Mouse (Mus musculus): Measurements from ENCODE around the gene Utrn. TPM values are rescaled to one million over a fixed set of nuclear protein-coding genes. Genes with fewer than 3 reads are reported as not detected.
A peak's percentile ranks its signal among the peaks of the same experiment; 100 is the strongest.

The Utrn gene
- polyA plus RNA-seq, 1 experiment from 2014 or later, result 88.4 TPM

DNA sequence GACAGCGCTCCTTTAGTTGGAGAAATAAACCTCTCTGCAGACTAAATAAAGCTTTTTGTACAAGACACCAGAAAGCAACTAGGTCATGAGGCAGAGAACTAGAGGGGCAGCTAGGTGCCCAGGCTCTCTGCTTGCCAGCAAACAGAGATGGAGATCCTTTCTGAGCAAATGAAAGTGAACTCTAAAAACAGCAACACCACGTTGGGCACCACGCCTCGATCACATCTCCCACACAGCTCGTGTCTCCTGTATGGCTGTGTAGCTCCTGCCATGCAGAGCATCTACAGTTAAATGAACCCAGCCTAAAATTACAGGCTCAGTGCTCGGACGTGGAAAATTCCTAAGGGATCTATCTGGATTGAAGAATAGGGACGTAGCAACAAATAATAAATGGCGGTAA, 61.5 kb downstream of the Utrn start:
- Histone ChIP-seq H3K4me1 (ENCODE audit: insufficient read depth, low read depth, low read length) (0 out of 2 replicates have a peak, but pooled peaks cover 3% of the 10 kb centered on the region), H3K4me3 (ENCODE audit: low read depth, low read length) (no peak overlapping the region)

DNA sequence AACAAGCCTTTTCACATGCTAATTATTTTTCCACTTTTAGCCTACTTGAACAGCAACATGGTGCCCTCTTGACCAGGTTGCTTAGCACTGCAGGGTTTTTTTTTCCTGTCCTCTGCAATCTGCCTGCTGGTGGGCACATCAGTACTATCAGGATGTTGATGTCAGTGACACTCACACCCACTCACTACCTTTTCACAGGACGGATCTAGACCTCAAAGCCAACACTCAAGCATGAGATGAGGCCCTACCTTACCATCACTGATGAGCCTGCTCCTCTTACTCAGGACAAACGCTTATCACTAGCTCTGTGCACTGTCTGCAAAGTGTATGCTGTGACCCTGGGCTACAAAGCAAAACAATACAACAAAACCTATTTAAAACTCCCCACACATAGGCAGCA, 63.3 kb downstream of the Utrn start:
- TF ChIP-seq EP300 (IDR thresholded peaks at IDR 0.05) (no peak), CTCF (IDR thresholded peaks at IDR 0.05) (no peak)
- no peak overlapping the region for H3K27ac ChIP-seq (ENCODE audit: low read length)
- no peak overlapping the region for H3K4me2 ChIP-seq (replicated peaks; ENCODE audit: low read depth, low read length)
- H3K27me3 ChIP-seq (replicated peaks; ENCODE audit: insufficient read depth, low read length), result no peaks in the 10 kb centered on the region
- H3K4me1 ChIP-seq (ENCODE audit: insufficient read depth, low read depth, low read length), result 0 out of 2 replicates have a peak, but pooled peaks cover 3% of the 10 kb centered on the region
- H3K9me3 ChIP-seq (ENCODE audit: low read length), result no peaks in the 10 kb centered on the region
- ATAC-seq (no peak), DNase-seq (ENCODE audit: low spot score) (no peak)
- WGBS, result 68% methylated on average over 2 of the region's 2 CpGs
- no peaks in the 10 kb centered on the region for H3K36me3 ChIP-seq (ENCODE audit: insufficient read depth, low read length)
- H3K4me3 ChIP-seq (ENCODE audit: low read depth, low read length), result no peak overlapping the region
- no peak overlapping the region for H3K9ac ChIP-seq (replicated peaks; ENCODE audit: low read depth)

More for the DNA sequence above, 61.5 kb downstream of the Utrn start:
- H3K27ac ChIP-seq (ENCODE audit: low read length), result no peak overlapping the region
- no peak for ATAC-seq
- TF ChIP-seq CTCF (IDR thresholded peaks at IDR 0.05), result no peak
- TF ChIP-seq EP300 (IDR thresholded peaks at IDR 0.05), result no peak
- WGBS, result 70% methylated on average over 9 of the region's 9 CpGs
- H3K27me3 ChIP-seq (replicated peaks; ENCODE audit: insufficient read depth, low read length), result no peaks in the 10 kb centered on the region
- no peak overlapping the region for H3K4me2 ChIP-seq (replicated peaks; ENCODE audit: low read depth, low read length)
- no peaks in the 10 kb centered on the region for H3K36me3 ChIP-seq (ENCODE audit: insufficient read depth, low read length)
- no peak for DNase-seq (ENCODE audit: low spot score)
- H3K9ac ChIP-seq (replicated peaks; ENCODE audit: low read depth), result no peak overlapping the region
- H3K9me3 ChIP-seq (ENCODE audit: low read length), result no peaks in the 10 kb centered on the region

DNA sequence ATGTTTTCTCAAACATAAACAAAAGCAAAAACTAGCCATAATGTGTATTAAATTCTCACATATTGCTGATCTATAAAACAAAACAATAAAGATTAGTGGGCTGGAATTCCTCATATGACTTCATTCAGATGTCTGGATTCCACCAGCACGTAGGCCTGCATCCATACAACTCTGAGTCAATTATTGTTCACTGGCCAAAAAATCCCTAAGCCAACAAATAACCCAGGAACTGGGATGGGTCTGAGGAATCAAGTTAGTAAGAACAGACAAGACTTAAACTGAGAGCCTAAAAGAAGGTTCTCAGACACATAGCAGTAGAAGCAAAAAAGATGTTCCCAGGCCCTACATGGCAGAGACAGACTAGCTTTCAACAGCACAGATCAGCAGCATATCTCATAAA, 65.2 kb downstream of the Utrn start:
- Histone ChIP-seq H3K4me3 (ENCODE audit: low read depth, low read length) (no peak overlapping the region), H3K36me3 (ENCODE audit: insufficient read depth, low read length) (no peaks in the 10 kb centered on the region), H3K4me2 (replicated peaks; ENCODE audit: low read depth, low read length) (no peak overlapping the region), H3K27ac (ENCODE audit: low read length) (no peak overlapping the region), H3K4me1 (ENCODE audit: insufficient read depth, low read depth, low read length) (no peaks in the 10 kb centered on the region), H3K27me3 (replicated peaks; ENCODE audit: insufficient read depth, low read length) (no peaks in the 10 kb centered on the region), H3K9ac (replicated peaks; ENCODE audit: low read depth) (no peak overlapping the region), H3K9me3 (ENCODE audit: low read length) (no peaks in the 10 kb centered on the region)
- DNase-seq (ENCODE audit: low spot score) (no peak), ATAC-seq (no peak)
- 40% methylated on average over 1 of the region's 1 CpGs for WGBS
- TF ChIP-seq EP300 (IDR thresholded peaks at IDR 0.05), result no peak
- TF ChIP-seq CTCF (IDR thresholded peaks at IDR 0.05), result no peak

DNA sequence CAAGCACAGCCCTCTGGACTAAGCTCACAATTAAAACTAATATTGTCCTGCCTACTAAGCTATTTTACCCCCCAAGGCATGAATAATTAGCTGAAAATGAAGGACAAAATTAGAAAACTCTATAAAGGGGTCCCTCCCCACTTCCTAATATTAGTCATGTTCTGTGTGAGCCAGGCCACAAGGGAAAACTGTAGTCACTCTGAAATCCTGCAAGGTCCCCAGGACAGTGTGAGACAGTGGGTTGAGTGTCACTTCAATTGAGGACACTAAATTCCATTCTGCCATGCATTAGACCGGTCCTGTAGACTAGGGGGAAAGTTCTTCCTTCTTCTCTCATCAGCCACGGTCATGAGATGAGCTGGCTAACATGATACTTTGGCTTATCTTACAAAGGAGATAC, 69.7 kb downstream of the Utrn start:
- Histone ChIP-seq H3K4me3 (ENCODE audit: low read depth, low read length) (no peak overlapping the region), H3K4me1 (ENCODE audit: insufficient read depth, low read depth, low read length) (no peaks in the 10 kb centered on the region), H3K4me2 (replicated peaks; ENCODE audit: low read depth, low read length) (no peak overlapping the region), H3K9ac (replicated peaks; ENCODE audit: low read depth) (no peak overlapping the region), H3K27ac (ENCODE audit: low read length) (no peak overlapping the region), H3K36me3 (ENCODE audit: insufficient read depth, low read length) (no peaks in the 10 kb centered on the region), H3K27me3 (replicated peaks; ENCODE audit: insufficient read depth, low read length) (no peaks in the 10 kb centered on the region), H3K9me3 (ENCODE audit: low read length) (no peaks in the 10 kb centered on the region)
- no peak for TF ChIP-seq CTCF (IDR thresholded peaks at IDR 0.05)
- TF ChIP-seq EP300 (IDR thresholded peaks at IDR 0.05), result no peak
- no peak for DNase-seq (ENCODE audit: low spot score)
- WGBS, result 92% methylated on average over 2 of the region's 2 CpGs
- ATAC-seq, result no peak

DNA sequence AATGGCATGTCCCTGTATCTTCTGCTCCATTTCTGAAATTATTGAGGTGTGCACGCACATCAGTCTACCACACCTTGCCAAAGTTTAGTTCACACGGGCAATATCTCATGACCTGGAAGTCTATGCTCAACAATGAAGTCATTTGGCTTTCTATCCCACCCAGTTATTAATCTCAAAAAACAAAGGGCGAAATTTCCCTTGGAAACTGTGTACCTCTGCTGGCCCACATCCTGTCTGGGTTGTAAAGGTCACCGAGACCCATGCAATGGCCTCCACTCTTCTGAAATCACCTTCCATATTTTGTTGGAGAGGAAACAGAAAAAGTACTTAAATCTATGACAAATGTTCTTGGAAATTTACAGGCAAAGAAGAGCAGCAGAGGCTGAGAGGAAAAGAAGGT, 70.9 kb downstream of the Utrn start:
- Histone ChIP-seq H3K27me3 (replicated peaks; ENCODE audit: insufficient read depth, low read length) (no peaks in the 10 kb centered on the region), H3K4me3 (ENCODE audit: low read depth, low read length) (no peak overlapping the region), H3K9ac (replicated peaks; ENCODE audit: low read depth) (no peak overlapping the region), H3K9me3 (ENCODE audit: low read length) (no peaks in the 10 kb centered on the region), H3K27ac (ENCODE audit: low read length) (no peak overlapping the region), H3K36me3 (ENCODE audit: insufficient read depth, low read length) (no peaks in the 10 kb centered on the region), H3K4me1 (ENCODE audit: insufficient read depth, low read depth, low read length) (no peaks in the 10 kb centered on the region), H3K4me2 (replicated peaks; ENCODE audit: low read depth, low read length) (no peak overlapping the region)
- peak; percentile 28; the same call in 1 of the 2 replicates for ATAC-seq
- peak; percentile 30; the same call in 1 of the 2 replicates for TF ChIP-seq EP300 (IDR thresholded peaks at IDR 0.05)
- no peak for TF ChIP-seq CTCF (IDR thresholded peaks at IDR 0.05)
- no peak for DNase-seq (ENCODE audit: low spot score)
- WGBS, result 75% methylated on average over 4 of the region's 4 CpGs

DNA sequence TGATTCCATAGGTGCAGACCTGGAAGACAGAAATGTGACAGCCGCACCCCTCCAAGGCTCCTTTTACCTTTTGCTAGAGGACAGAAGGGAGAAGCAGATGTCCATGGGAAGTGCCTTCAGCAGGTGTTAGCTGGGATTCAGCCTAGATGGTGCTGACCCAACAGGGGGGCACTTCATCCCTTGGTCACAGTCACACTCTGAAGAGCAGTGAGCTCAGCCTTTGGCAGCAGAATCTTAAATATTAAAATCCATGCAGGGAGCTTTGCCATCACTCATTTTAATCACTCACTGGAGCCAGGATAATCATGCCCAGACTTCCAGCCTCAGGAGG, 72.7 kb downstream of the Utrn start:
- TF ChIP-seq CTCF (IDR thresholded peaks at IDR 0.05) (no peak), EP300 (IDR thresholded peaks at IDR 0.05) (no peak)
- no peaks in the 10 kb centered on the region for H3K27me3 ChIP-seq (replicated peaks; ENCODE audit: insufficient read depth, low read length)
- no peaks in the 10 kb centered on the region for H3K9me3 ChIP-seq (ENCODE audit: low read length)
- H3K36me3 ChIP-seq (ENCODE audit: insufficient read depth, low read length), result no peaks in the 10 kb centered on the region
- 88% methylated on average over 1 of the region's 1 CpGs for WGBS
- peaks cover 2% of the 10 kb centered on the region; the same call in 1 of the 2 replicates for H3K4me1 ChIP-seq (ENCODE audit: insufficient read depth, low read depth, low read length)
- ATAC-seq (no peak), DNase-seq (ENCODE audit: low spot score) (no peak)
- H3K4me3 ChIP-seq (ENCODE audit: low read depth, low read length), result no peak overlapping the region
- no peak overlapping the region for H3K9ac ChIP-seq (replicated peaks; ENCODE audit: low read depth)
- no peak overlapping the region for H3K4me2 ChIP-seq (replicated peaks; ENCODE audit: low read depth, low read length)
- no peak overlapping the region for H3K27ac ChIP-seq (ENCODE audit: low read length)

Measured in lung, postnatal 0 days (tissue).